Mouse (Mus musculus): Measurements from ENCODE around the gene Ctnnd2. TPM values are rescaled to one million over a fixed set of nuclear protein-coding genes. Genes with fewer than 3 reads are reported as not detected.

Gene Ctnnd2
- total RNA-seq, 2 experiments from 2014 or later, result not detected

GRCm38 (mm10) chr15:30275721-30276120, 103.3 kb downstream of the Ctnnd2 start:
- TF ChIP-seq CTCF (IDR thresholded peaks at IDR 0.05), result no peak
- H3K27ac ChIP-seq, result no peak overlapping the region

GRCm38 (mm10) chr15:30276691-30277090, 104.3 kb downstream of the Ctnnd2 start:
- Histone ChIP-seq H3K4me3 (no peak overlapping the region), H3K27ac (no peak overlapping the region)
- no peak for DNase-seq
- intact Hi-C loops (cut with DNase I), result no loop called here
- no peak for TF ChIP-seq CTCF (IDR thresholded peaks at IDR 0.05)

More at GRCm38 (mm10) chr15:30275721-30276120, 103.3 kb downstream of the Ctnnd2 start:
- intact Hi-C loops (cut with DNase I), result no loop called here
- no peak for DNase-seq
- H3K4me3 ChIP-seq, result no peak overlapping the region

GRCm38 (mm10) chr15:30278610-30279009, 106.2 kb downstream of the Ctnnd2 start:
- no peak for TF ChIP-seq CTCF (IDR thresholded peaks at IDR 0.05)
- no peak for DNase-seq
- intact Hi-C loops (cut with DNase I), result no loop called here
- no peak overlapping the region for H3K4me3 ChIP-seq
- no peak overlapping the region for H3K27ac ChIP-seq

- Histone ChIP-seq H3K27ac (no peak overlapping the region), H3K4me3 (no peak overlapping the region)
- DNase-seq, result no peak
- TF ChIP-seq CTCF (IDR thresholded peaks at IDR 0.05), result no peak
- intact Hi-C loops (cut with DNase I), result no loop called here
Observed at GRCm38 (mm10) chr15:30285572-30286244, 113.3 kb downstream of the Ctnnd2 start.

- no peak for TF ChIP-seq CTCF (IDR thresholded peaks at IDR 0.05)
- H3K4me3 ChIP-seq, result no peak overlapping the region
- intact Hi-C loops (cut with DNase I), result no loop called here
- no peak for DNase-seq
- no peak overlapping the region for H3K27ac ChIP-seq
Observed at GRCm38 (mm10) chr15:30286245-30286642, 113.9 kb downstream of the Ctnnd2 start.

GRCm38 (mm10) chr15:30302824-30303223, 130.4 kb downstream of the Ctnnd2 start:
- intact Hi-C loops (cut with DNase I), result no loop called here
- Histone ChIP-seq H3K27ac (no peak overlapping the region), H3K4me3 (no peak overlapping the region)
- no peak for DNase-seq
- peak; percentile 38 for TF ChIP-seq CTCF (IDR thresholded peaks at IDR 0.05)

GRCm38 (mm10) chr15:30306437-30306836, 134.0 kb downstream of the Ctnnd2 start:
- intact Hi-C loops (cut with DNase I), result no loop called here
- Histone ChIP-seq H3K4me3 (no peak overlapping the region), H3K27ac (no peak overlapping the region)
- no peak for DNase-seq
- TF ChIP-seq CTCF (IDR thresholded peaks at IDR 0.05), result no peak

- intact Hi-C loops (cut with DNase I), result no loop called here
- DNase-seq, result no peak
- H3K4me3 ChIP-seq, result no peak overlapping the region
- no peak overlapping the region for H3K27ac ChIP-seq
- no peak for TF ChIP-seq CTCF (IDR thresholded peaks at IDR 0.05)
Observed at GRCm38 (mm10) chr15:30322543-30322942, 150.2 kb downstream of the Ctnnd2 start.

GRCm38 (mm10) chr15:30333336-30334310, 161.2 kb downstream of the Ctnnd2 start:
- no peak overlapping the region for H3K4me3 ChIP-seq
- no peak overlapping the region for H3K27ac ChIP-seq
- TF ChIP-seq CTCF (IDR thresholded peaks at IDR 0.05), result no peak
- no peak for DNase-seq
- intact Hi-C loops (cut with DNase I), result no loop called here

- DNase-seq, result no peak
- intact Hi-C loops (cut with DNase I), result no loop called here
- H3K4me3 ChIP-seq, result no peak overlapping the region
- no peak overlapping the region for H3K27ac ChIP-seq
- TF ChIP-seq CTCF (IDR thresholded peaks at IDR 0.05), result no peak
Observed at GRCm38 (mm10) chr15:30338585-30339197, 166.3 kb downstream of the Ctnnd2 start.

- Histone ChIP-seq H3K4me3 (no peak overlapping the region), H3K27ac (no peak overlapping the region)
- intact Hi-C loops (cut with DNase I), result no loop called here
- no peak for TF ChIP-seq CTCF (IDR thresholded peaks at IDR 0.05)
- DNase-seq, result no peak
Observed at GRCm38 (mm10) chr15:30345754-30346153, 173.4 kb downstream of the Ctnnd2 start.

- DNase-seq, result no peak
- no peak for TF ChIP-seq CTCF (IDR thresholded peaks at IDR 0.05)
- intact Hi-C loops (cut with DNase I), result no loop called here
Observed at GRCm38 (mm10) chr15:30364491-30364890, 192.1 kb downstream of the Ctnnd2 start.

GRCm38 (mm10) chr15:30369997-30370396, 197.6 kb downstream of the Ctnnd2 start:
- H3K4me3 ChIP-seq, result no peak overlapping the region
- no peak for DNase-seq
- intact Hi-C loops (cut with DNase I), result no loop called here
- TF ChIP-seq CTCF (IDR thresholded peaks at IDR 0.05), result no peak
- H3K27ac ChIP-seq, result no peak overlapping the region

More at GRCm38 (mm10) chr15:30364491-30364890, 192.1 kb downstream of the Ctnnd2 start:
- H3K27ac ChIP-seq, result no peak overlapping the region
- H3K4me3 ChIP-seq, result no peak overlapping the region

Measured in gastrocnemius, adult 2 months (tissue).